Mouse (Mus musculus): ENCODE measurements around the gene Commd7.

Gene Commd7

DNA sequence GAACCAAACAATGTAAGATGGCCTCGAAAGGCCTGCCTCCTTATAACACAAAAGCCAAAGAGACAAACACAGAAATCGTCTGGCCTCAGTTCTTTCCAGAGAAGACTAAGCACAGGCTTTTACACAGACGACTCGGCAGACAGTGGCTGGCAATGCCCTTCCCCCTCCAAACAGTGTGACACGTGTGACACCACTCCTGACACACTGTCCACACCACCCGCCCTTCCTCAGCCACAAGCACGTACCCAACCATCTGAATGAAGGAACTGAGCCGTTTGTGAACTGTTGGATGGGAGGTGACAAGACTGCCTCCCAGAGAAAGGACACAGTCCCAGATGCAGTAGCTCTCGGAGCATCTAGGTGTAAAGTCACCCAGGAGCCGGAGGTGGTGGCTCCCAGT, 13.7 kb downstream of the Commd7 start:
- DNase-seq (ENCODE audit: low spot score): no peak

- no peak for DNase-seq (ENCODE audit: low spot score)
Observed at GRCm38 (mm10) chr2:153618439-153618838, 14.1 kb downstream of the Commd7 start.

DNA sequence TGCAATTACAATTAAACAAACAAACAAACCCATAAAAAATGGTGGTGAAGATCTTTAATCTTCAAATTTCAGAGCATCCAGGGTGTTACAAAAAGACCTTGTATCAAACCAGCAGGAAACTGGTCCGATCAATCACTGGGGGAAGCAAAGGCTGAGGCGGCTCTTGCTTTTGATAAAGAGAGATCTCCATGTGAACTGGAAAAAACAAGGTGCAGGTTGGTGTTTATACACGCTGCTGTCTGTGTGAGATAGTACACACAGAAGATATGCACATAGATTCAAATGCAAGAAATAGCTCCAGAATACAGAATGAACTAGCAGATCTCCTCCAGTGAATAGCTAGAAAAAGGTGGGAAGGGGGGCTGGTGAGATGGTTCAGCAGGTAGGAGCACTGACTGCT, 15.7 kb downstream of the Commd7 start:
- DNase-seq (ENCODE audit: low spot score): no peak

GRCm38 (mm10) chr2:153612594-153613281, 19.8 kb downstream of the Commd7 start:
- DNase-seq (ENCODE audit: low spot score): no peak

DNA sequence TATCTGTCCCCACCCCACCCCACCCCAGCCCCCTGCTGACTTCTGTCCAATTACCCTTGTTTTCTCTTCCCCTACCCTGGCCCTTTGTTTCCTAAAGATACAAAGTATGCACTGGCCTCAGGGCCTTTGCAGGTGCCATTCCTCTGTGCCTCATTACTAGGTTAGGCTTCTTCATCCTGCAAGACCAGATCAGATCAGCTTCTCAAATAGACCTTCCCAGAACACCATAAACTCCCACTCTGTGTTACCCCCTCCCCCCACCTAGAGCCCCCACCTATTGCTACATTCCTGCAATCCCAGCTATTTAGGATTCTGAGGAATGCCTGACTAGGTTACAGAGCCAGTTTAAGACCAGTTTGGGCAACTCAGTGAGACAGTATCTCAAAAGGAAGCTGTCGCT, 20.8 kb downstream of the Commd7 start:
- no peak for DNase-seq (ENCODE audit: low spot score)

- DNase-seq (ENCODE audit: low spot score): no peak
Observed at GRCm38 (mm10) chr2:153611241-153611630, 21.3 kb downstream of the Commd7 start.

DNA sequence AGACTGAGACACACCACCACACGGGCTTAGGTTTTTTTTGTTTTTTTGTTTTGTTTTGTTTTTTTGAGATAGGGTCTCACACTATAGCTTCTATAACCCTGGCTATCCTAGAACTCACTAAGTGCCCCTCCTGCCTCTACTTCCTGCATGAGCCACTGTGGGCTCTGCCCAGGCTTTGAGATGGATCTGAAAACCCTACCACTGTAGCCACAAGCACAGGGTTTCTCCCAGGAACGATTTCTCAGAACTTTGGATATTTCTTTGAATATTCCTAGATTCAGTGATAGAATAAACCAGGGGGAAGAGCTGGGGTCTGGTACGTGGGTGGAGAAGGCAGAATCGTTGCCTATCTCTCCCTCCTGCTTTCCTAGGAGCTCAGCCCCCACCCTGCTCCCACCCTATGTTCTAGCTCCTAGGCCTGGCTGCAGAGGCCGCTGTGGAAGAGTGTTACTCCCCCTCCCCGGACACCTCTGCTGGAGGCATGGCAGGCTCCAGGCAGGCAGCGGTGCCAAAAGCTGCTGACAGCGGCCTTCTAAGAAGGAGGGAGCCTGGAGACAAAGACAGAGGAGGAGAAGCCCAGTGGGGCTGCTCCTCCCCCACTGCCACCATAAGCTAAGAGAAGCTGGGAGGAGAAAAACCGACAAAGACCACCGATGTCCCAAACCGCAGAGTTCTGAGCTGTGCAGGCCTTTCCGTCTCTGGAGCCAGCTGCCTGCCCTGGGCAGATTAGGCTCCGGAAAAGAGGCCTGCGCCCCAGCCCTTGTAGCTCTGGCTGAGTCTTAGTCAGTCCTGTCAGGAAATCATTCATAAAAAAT, 21.9 kb downstream of the Commd7 start:
- DNase-seq (ENCODE audit: low spot score): no peak

DNA sequence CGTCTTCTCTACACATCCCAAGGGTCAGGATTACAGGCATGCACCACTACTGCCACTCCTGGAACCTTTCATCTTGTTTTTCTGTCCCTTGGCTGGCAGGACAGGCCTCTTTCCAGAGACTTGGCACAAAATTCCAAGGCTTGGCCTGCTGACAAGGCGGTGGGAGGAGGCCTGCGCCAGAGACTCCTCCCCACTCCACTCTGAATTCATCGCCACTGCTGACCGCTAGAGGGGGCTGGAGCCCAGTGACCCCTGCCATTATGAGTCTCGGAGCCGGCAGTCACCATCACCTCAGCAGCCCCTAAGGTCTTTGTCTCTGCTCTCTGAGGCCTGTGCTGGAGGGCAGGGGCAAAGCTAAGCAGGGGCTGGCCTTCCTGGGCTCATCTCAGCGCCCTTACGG, 23.0 kb downstream of the Commd7 start:
- peak; percentile 63 for DNase-seq (ENCODE audit: low spot score)

DNA sequence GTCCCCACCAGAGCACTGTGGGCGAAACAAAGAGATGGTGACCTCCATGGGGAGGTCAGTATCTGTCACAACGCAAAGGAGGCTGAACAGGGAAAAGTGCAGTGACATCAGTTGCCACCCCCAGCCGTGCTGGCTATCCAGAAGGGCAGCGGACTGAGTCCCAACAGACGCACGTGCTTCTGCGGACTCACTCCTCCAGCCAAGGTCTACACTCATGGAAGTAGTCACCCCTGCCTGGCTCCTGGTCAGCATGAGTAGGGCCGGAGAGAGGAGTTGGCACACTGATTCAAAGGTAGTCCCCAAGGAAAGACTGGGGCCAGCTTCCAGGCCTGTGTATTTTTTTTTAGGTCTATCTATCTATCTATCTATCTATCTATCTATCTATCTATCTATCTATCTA, 23.5 kb downstream of the Commd7 start:
- DNase-seq (ENCODE audit: low spot score): no peak

- peak; percentile 27 for DNase-seq (ENCODE audit: low spot score)
Observed at GRCm38 (mm10) chr2:153607870-153608515, 24.6 kb downstream of the Commd7 start.

- DNase-seq (ENCODE audit: low spot score): peak; percentile 44
Observed at GRCm38 (mm10) chr2:153606421-153606820, 26.2 kb downstream of the Commd7 start.

- DNase-seq (ENCODE audit: low spot score): no peak
Observed at GRCm38 (mm10) chr2:153603724-153604123, 28.9 kb downstream of the Commd7 start.

DNA sequence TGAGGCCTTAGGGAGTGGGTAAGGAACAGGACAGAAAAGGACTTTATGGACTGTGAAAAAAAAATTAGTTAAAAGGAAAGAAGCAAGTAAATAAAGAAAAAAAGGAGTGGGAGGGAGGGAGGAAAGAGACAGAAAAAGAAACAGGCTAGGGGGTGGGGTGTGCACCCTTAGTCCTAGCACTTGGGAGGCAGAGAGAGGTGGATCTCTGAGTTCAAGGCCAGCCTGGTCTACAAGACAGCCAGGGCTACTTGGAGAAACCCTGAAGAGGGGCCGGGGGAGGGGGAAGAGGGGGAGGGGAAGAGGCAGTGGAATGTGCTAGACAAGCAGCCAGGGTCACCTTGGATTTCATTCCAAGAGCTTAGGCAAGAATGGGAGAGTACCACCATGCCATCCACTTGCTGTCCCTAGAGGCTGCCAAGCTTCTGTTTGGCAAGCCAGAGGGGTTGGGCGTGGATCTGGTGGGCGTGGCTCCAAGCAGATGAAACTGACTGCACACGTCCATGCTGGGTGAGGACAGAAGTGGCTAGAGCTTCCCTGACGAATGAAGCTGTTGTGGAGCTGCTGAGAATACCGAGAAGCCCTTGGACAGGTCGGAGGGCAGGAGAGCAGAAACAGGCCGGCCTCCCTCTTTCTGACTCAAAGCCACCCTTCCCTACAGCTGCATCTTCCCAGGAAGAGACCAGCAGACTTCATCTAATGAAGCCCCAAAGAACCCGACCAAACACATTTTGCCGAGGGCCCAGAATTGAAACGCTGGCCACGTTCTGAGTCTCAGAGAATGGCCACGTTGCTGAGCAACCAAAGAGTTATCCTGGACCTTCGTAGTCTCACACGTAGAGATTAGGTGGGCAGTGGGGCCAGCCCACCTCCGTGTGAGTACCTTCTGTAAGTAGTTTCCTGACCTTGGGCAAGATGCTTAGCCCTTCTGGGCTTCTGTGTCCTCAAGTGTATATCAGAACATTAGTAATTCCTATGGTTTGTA, 31.6 kb downstream of the Commd7 start:
- DNase-seq (ENCODE audit: low spot score): no peak

DNA sequence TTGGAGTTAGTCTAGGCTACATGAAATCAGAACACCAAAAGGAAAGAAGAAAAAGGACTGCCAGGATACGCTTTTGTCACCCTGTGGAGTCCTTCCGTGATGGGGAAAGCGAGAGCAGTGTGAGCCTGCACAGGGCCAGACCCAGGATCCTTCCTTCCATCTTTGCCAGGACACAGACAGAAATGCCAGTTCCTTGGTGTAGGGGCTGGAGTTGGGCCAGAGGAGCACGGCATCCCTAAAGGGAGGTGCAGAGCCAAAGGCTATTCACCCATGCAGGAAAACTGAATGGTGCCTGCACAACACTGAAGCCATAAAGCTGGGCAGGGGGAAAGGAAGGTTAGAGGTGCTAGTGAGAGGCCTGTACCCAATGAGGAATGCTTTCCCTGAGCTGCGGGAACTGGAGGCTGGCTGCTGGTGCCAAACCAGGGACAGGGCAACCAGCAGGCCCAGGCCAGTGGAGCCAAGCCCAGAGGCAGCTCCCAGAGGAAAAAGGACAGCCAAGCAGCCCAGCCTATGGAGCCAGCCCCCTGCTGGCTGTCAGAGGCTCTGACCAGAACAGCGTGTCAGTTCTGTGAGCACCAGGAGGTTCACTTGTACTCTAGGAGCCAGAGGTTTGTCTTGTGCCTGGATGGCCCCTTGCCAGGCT, 32.4 kb downstream of the Commd7 start:
- no peak for DNase-seq (ENCODE audit: low spot score)

DNA sequence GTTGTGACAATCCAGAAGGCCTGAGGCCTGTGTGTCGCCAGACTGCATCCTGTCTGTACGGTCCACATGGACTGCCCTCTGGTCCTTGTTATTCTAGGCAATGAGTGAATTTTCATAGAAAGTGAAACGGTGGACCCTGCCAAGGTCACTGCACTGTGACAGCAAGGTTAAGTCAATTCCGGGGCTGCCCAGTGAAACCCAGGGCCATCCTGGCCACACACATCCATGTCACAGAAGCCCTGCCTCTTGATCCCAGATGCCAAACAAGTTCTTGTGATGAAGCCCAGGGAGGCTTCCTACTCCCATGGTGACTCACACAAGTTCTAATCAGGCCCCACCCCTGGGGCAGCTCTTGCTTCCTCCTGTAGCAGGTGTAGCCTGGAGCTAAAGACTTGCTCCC, 35.0 kb downstream of the Commd7 start:
- no peak for DNase-seq (ENCODE audit: low spot score)

DNA sequence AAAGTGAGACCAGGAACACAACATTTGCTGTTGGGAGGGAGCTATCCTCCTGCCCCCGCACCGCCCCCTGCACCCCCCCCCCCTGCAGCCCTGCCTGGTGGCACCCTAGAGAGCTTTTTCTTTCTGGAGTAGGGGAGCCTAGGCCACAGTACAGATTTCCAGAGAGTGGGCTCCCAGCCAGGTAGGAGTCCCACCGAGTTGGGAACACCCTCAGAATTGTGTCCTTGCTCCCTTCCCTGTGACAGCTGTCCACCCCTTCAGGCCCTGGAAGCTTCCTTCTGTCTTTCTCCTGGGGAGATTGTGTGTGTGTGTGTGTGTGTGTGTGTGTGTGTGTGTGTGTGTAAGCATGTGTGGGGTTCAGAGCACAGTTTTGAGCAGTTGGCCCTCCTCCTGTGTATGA, 35.6 kb downstream of the Commd7 start:
- DNase-seq (ENCODE audit: low spot score): no peak

GRCm38 (mm10) chr2:153594998-153595397, 37.6 kb downstream of the Commd7 start:
- DNase-seq (ENCODE audit: low spot score): no peak

DNA sequence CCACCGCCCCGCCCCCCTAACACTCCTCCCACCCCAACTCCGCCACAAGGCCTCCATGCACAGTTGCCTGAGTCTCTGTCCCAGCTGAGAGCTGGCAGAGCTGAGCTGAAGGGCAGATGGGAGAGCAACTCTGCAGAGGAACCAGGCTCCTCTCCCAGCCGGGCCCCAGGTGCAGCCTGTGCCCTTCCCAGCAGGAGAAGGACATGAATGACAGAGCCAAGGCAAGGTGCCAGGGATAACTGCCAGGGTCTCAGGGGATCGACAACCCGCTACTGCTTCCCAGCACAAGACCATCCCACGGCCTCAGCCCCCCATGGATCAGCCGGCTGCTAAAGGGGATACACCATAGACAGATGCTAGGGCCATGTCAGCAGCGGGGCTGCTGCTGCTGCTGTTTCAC, 39.4 kb downstream of the Commd7 start:
- DNase-seq (ENCODE audit: low spot score): no peak

DNA sequence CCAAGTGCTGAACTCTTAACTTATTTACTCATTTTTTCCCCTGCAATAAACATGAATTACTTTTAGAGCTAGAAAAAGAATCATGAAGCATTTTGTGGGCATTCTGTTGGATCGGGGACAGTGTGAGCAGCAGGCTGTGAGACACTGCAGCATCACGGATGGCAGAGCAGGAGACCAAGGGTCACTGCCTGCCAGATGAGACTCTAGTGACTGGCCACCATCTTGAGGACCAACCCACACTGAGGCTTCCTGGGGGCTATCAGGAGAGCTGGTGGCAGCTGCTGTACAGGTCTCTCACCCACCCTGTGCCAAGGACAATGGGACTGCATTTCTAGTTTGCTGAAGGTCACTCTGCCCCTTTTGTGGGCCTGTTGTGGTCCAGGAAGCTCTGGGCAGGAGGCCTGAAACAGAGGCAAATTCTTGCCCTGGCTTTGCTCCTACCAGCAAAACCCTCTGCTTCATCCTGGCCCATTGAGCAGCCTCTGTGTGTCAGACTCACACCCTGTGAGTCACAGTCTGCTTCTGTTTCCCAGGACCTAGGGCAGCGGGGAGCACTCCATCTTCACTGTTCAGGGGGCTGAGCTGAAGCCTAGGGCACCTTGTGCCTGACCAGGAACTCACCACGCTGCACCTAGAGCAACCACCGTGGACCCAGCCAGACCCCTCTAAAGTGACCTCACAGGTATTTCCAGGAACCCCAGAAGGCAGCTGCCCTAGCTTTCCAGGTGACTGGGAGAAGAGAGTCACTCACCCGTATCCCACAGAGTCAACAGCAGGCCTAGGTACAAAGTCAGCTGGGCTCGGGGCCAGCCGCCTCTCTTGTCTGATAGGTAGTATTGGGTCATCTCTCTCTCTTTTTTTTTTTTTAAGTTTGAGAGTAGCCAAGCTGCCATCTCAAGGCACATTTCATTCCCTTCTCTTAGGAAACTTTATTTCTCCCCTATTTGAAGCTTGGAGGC, 40.2 kb downstream of the Commd7 start:
- no peak for DNase-seq (ENCODE audit: low spot score)

GRCm38 (mm10) chr2:153586515-153587174, 45.9 kb downstream of the Commd7 start:
- DNase-seq (ENCODE audit: low spot score): peak; percentile 67
